Mouse (Mus musculus) thymus, adult 18-20 months (tissue): Measurements from ENCODE around the gene Mrps24.

ENCODE experiments used
- DNase-seq, 2 experiments: peaks; one replicate each; pipeline ENCODE4 v3.0.0; 2022; ENCODE audit warnings: mixed read lengths in 2 of 2

Mrps24 gene

GRCm38 (mm10) chr11:5703341-5703740 lies 12.1 kb downstream of the Mrps24 start:
- no peak for DNase-seq

GRCm38 (mm10) chr11:5702957-5703332 lies 12.5 kb downstream of the Mrps24 start:
- DNase-seq: no peak

GRCm38 (mm10) chr11:5702271-5702956 lies 13.1 kb downstream of the Mrps24 start:
- DNase-seq: no peak

GRCm38 (mm10) chr11:5701821-5702220 lies 13.7 kb downstream of the Mrps24 start:
- no peak for DNase-seq

- DNase-seq: no peak
Measured at GRCm38 (mm10) chr11:5701300-5701699, 14.2 kb downstream of the Mrps24 start.

- DNase-seq: no peak
Measured at GRCm38 (mm10) chr11:5700808-5701207, 14.7 kb downstream of the Mrps24 start.

- no peak for DNase-seq
Measured at GRCm38 (mm10) chr11:5691775-5692174, 23.7 kb downstream of the Mrps24 start.

- no peak for DNase-seq
Measured at GRCm38 (mm10) chr11:5684283-5684682, 31.2 kb downstream of the Mrps24 start.

GRCm38 (mm10) chr11:5682541-5682940 lies 32.9 kb downstream of the Mrps24 start:
- DNase-seq: no peak
